Mouse (Mus musculus): ENCODE data around the gene Nmrk1. TPM values are rescaled to one million over a fixed set of nuclear protein-coding genes. Genes with fewer than 3 reads are reported as not detected.
A peak's percentile ranks its signal among the peaks of the same experiment; 100 is the strongest.

The Nmrk1 gene
- polyA plus RNA-seq (2015; fragmentation: Nextera tagmentation; extraction: Ambion mirVana): 4.7 and 6.2 TPM in 2 replicates

- Histone ChIP-seq H3K4me1 (replicated peaks; ENCODE audit: control insufficient read depth, insufficient read depth, low read length) (no peaks in the 10 kb centered on the region), H3K4me3 (ENCODE audit: low read depth, low read length) (peak within 1 kb of the TSS; percentile 96), H3K4me2 (replicated peaks; ENCODE audit: low read depth) (peak within 1 kb of the TSS; percentile 64), H3K36me3 (ENCODE audit: control insufficient read depth, insufficient read depth) (no peaks in the 10 kb centered on the region), H3K27ac (ENCODE audit: low read depth, low read length) (peak within 1 kb of the TSS; percentile 98), H3K9me3 (ENCODE audit: control insufficient read depth) (no peaks in the 10 kb centered on the region), H3K9ac (ENCODE audit: low read depth, low read length) (peak within 1 kb of the TSS; percentile 93), H3K27me3 (replicated peaks; ENCODE audit: control insufficient read depth, insufficient read depth, low read length) (no peaks in the 10 kb centered on the region)
- ATAC-seq: peak; percentile 99
- 0 out of 2 replicates have a peak, but pooled peaks have one; percentile 6 for TF ChIP-seq CTCF (IDR thresholded peaks at IDR 0.05; ENCODE audit: low read depth)
- under 1% methylated on average over 50 of the region's 51 CpGs for WGBS
Observed at GRCm38 (mm10) chr19:18631644-18632219, at the start of gene Nmrk1, which contains the start of gene Ostf1. Gene Nmrk1, plus strand, starts transcription at chr19:18631950. Gene Ostf1, minus strand, starts transcription at chr19:18631823.

GRCm38 (mm10) chr19:18582226-18582625 is 49.5 kb upstream of the Nmrk1 start:
- Histone ChIP-seq H3K9ac (ENCODE audit: low read depth, low read length) (no peak overlapping the region), H3K9me3 (ENCODE audit: control insufficient read depth) (no peaks in the 10 kb centered on the region), H3K36me3 (ENCODE audit: control insufficient read depth, insufficient read depth) (peaks cover 15% of the 10 kb centered on the region; the same call in 1 of the 2 replicates), H3K4me3 (ENCODE audit: low read depth, low read length) (no peak overlapping the region), H3K27me3 (replicated peaks; ENCODE audit: control insufficient read depth, insufficient read depth, low read length) (no peaks in the 10 kb centered on the region), H3K27ac (ENCODE audit: low read depth, low read length) (no peak overlapping the region), H3K4me2 (replicated peaks; ENCODE audit: low read depth) (no peak overlapping the region), H3K4me1 (replicated peaks; ENCODE audit: control insufficient read depth, insufficient read depth, low read length) (no peaks in the 10 kb centered on the region)
- TF ChIP-seq CTCF (IDR thresholded peaks at IDR 0.05; ENCODE audit: low read depth): no peak
- no peak for ATAC-seq
- 94% methylated on average over 9 of the region's 9 CpGs for WGBS

GRCm38 (mm10) chr19:18582887-18583286 is 48.9 kb upstream of the Nmrk1 start:
- TF ChIP-seq CTCF (IDR thresholded peaks at IDR 0.05; ENCODE audit: low read depth): no peak

GRCm38 (mm10) chr19:18583706-18584105 is 48.0 kb upstream of the Nmrk1 start:
- no peak for TF ChIP-seq CTCF (IDR thresholded peaks at IDR 0.05; ENCODE audit: low read depth)
- Histone ChIP-seq H3K36me3 (ENCODE audit: control insufficient read depth, insufficient read depth) (peaks cover 22% of the 10 kb centered on the region), H3K4me2 (replicated peaks; ENCODE audit: low read depth) (no peak overlapping the region), H3K27ac (ENCODE audit: low read depth, low read length) (no peak overlapping the region), H3K4me1 (replicated peaks; ENCODE audit: control insufficient read depth, insufficient read depth, low read length) (no peaks in the 10 kb centered on the region), H3K27me3 (replicated peaks; ENCODE audit: control insufficient read depth, insufficient read depth, low read length) (no peaks in the 10 kb centered on the region), H3K9me3 (ENCODE audit: control insufficient read depth) (no peaks in the 10 kb centered on the region), H3K4me3 (ENCODE audit: low read depth, low read length) (no peak overlapping the region), H3K9ac (ENCODE audit: low read depth, low read length) (no peak overlapping the region)
- WGBS: 97% methylated on average over 4 of the region's 4 CpGs
- no peak for ATAC-seq

More at GRCm38 (mm10) chr19:18582887-18583286, 48.9 kb upstream of the Nmrk1 start:
- no peak for ATAC-seq
- no peaks in the 10 kb centered on the region for H3K4me1 ChIP-seq (replicated peaks; ENCODE audit: control insufficient read depth, insufficient read depth, low read length)
- H3K27ac ChIP-seq (ENCODE audit: low read depth, low read length): no peak overlapping the region
- no peak overlapping the region for H3K4me2 ChIP-seq (replicated peaks; ENCODE audit: low read depth)
- H3K36me3 ChIP-seq (ENCODE audit: control insufficient read depth, insufficient read depth): peaks cover 20% of the 10 kb centered on the region
- H3K27me3 ChIP-seq (replicated peaks; ENCODE audit: control insufficient read depth, insufficient read depth, low read length): no peaks in the 10 kb centered on the region
- H3K9me3 ChIP-seq (ENCODE audit: control insufficient read depth): no peaks in the 10 kb centered on the region
- H3K4me3 ChIP-seq (ENCODE audit: low read depth, low read length): no peak overlapping the region
- WGBS: 84% methylated on average over 6 of the region's 6 CpGs
- no peak overlapping the region for H3K9ac ChIP-seq (ENCODE audit: low read depth, low read length)

DNA sequence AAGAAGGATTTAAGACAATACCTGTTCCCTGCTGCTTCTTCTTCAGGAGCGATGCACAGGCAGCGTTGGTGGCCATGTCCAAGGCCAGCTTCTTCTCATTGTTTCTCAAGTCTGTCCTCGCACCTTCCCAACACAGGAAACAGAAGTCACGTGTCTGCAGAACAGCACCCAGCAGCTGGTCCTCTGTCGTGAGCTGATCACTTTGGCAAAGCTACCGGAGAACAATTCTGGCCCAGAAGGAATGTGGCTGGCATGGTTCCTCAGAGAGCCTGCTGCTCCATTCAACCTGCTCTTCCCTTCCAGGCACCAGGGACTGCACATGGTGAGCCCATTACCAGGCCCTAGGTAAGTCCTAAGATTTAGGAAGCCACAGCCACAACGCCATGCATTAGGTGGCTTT is 47.1 kb upstream of the Nmrk1 start:
- Histone ChIP-seq H3K36me3 (ENCODE audit: control insufficient read depth, insufficient read depth) (peaks cover 31% of the 10 kb centered on the region), H3K9me3 (ENCODE audit: control insufficient read depth) (no peaks in the 10 kb centered on the region), H3K27ac (ENCODE audit: low read depth, low read length) (no peak overlapping the region), H3K4me1 (replicated peaks; ENCODE audit: control insufficient read depth, insufficient read depth, low read length) (no peaks in the 10 kb centered on the region), H3K9ac (ENCODE audit: low read depth, low read length) (no peak overlapping the region), H3K4me2 (replicated peaks; ENCODE audit: low read depth) (no peak overlapping the region), H3K27me3 (replicated peaks; ENCODE audit: control insufficient read depth, insufficient read depth, low read length) (no peaks in the 10 kb centered on the region), H3K4me3 (ENCODE audit: low read depth, low read length) (no peak overlapping the region)
- ATAC-seq: no peak
- WGBS: 93% methylated on average over 7 of the region's 7 CpGs
- TF ChIP-seq CTCF (IDR thresholded peaks at IDR 0.05; ENCODE audit: low read depth): no peak

DNA sequence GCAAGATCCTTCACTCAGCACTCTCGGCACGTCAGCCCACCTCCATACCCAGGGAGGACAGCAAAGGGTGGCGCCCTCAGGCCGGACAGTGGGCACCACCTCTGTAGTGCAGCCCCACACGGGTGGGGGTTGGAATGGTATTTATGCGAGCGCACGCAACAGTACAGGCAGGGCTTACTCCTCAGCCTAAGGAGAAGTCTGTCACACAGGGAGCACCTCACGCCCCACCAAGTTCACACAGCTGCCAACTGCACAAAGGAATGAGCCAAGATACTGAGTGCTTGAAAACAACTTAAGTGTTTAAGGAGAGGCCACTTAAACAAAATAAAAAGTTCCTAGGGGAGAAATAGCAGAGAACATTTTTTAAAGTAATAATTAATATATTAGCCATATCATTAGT is 44.6 kb upstream of the Nmrk1 start:
- Histone ChIP-seq H3K36me3 (ENCODE audit: control insufficient read depth, insufficient read depth) (peaks cover 25% of the 10 kb centered on the region), H3K9me3 (ENCODE audit: control insufficient read depth) (no peaks in the 10 kb centered on the region), H3K27me3 (replicated peaks; ENCODE audit: control insufficient read depth, insufficient read depth, low read length) (no peaks in the 10 kb centered on the region), H3K4me1 (replicated peaks; ENCODE audit: control insufficient read depth, insufficient read depth, low read length) (no peaks in the 10 kb centered on the region), H3K9ac (ENCODE audit: low read depth, low read length) (no peak overlapping the region), H3K4me2 (replicated peaks; ENCODE audit: low read depth) (no peak overlapping the region), H3K27ac (ENCODE audit: low read depth, low read length) (no peak overlapping the region), H3K4me3 (ENCODE audit: low read depth, low read length) (no peak overlapping the region)
- 95% methylated on average over 9 of the region's 9 CpGs for WGBS
- no peak for ATAC-seq
- TF ChIP-seq CTCF (IDR thresholded peaks at IDR 0.05; ENCODE audit: low read depth): no peak

Data from intestine, postnatal 0 days (tissue).